Mouse (Mus musculus): Measurements from ENCODE around the gene Kmo.

DNA sequence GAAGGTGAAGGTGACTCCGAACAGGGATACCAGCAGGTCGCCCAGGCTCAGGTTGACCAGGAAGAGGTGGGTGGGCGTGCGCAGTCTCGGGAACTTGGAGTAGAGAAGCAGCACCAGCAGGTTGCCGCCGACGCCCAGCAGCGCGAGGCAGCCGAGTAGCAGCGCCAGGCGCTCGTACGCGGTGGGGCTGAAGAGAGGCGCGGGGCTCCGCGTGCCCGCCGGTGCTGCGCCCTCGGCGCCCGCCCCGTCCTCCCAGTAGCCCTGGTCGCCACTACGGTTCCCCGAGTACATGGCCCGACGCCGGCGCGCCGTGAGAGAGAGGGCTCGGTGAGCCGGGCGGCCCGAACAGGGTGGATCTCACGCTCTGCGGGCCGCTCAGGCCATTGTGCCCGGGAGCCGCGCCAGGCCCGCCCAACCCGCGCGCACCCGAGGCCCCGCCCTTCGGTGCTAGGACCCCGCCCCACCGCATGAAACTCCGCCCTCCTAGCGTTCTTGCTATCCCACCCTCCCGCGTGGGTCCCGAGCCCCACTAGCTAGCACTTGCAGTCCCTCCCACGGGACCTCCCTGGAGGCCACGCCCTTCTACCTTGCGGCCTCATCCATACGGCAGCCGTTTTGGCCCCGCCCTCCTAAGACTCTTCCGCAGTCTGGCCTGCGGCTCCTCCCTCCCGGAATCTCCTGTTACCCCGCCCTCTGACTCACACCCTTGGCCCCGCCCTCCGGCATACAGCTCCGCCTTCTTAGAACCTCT is 72.2 kb downstream of the Kmo start, which contains the start of the genes Opn3 and Chml:
- TF ChIP-seq POLR2A (IDR thresholded peaks at IDR 0.05; ENCODE audit: insufficient read depth, low read length) (no peak), CTCF (IDR thresholded peaks at IDR 0.05; ENCODE audit: low read depth, low read length) (no peak)

All from ES-Bruce4 (cell line).